Mouse (Mus musculus) C2C12 (cell line): ENCODE data around the gene Hmgcl.

Experiments used
- CEBPB ChIP-seq: IDR thresholded peaks from one replicate; pipeline ENCODE4 v1.6.1; 2011; ENCODE audit warnings: low read depth, mild to moderate bottlenecking, control low read depth, moderate library complexity
- CTCF ChIP-seq: IDR thresholded peaks from one replicate; pipeline ENCODE4 v1.5.1; 2011; ENCODE audit not compliant: control insufficient read depth, insufficient read depth, insufficient read length
- MAX ChIP-seq: IDR thresholded peaks from one replicate; pipeline ENCODE4 v1.6.1; 2011; ENCODE audit warnings: mild to moderate bottlenecking, control low read depth
- MYOD1 ChIP-seq: IDR thresholded peaks from one replicate; pipeline ENCODE4 v1.6.1; 2011; ENCODE audit warnings: low read depth; ENCODE audit not compliant: control insufficient read depth, insufficient read length

DNA sequence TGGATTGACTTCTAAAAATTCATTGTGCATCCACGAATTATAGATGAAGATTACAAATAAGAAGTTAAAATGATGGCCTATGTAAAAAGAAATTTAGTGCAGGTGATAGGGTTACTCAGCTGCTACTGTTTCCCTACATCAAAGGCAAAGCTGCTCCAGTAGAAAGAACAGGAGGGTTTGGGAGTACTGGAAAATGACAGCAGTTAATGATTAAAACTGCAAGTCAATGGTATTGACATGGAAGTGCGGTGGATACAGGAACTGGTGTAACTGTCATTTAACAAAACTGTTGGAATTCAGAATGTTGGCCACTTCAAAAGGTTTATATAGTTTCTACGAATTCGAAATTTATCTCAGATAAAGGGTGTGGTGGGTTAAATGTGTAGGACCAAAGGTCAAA lies 48.9 kb downstream of the Hmgcl start:
- no peak for TF ChIP-seq MAX
- no peak for TF ChIP-seq CTCF
- TF ChIP-seq CEBPB, result no peak
- no peak for TF ChIP-seq MYOD1
